Mouse (Mus musculus) brain, embryonic 14.5 days (tissue): ENCODE results near the gene Scd4.

ENCODE experiments used
- CTCF ChIP-seq: fragments of 200-500 bp; IDR thresholded peaks from 2 replicates; pipeline ENCODE4 v1.5.1; 2012; ENCODE audit warnings: inconsistent platforms, mild to moderate bottlenecking, moderate library complexity, borderline replicate concordance; ENCODE audit not compliant: insufficient read depth, insufficient read length; ENCODE audit errors: extremely low read depth
- POLR2A ChIP-seq: fragments of 200-500 bp; IDR thresholded peaks from 2 replicates; pipeline ENCODE4 v1.6.1; 2012; ENCODE audit warnings: mild to moderate bottlenecking, inconsistent platforms, borderline replicate concordance; ENCODE audit not compliant: poor library complexity, insufficient read depth, insufficient read length, severe bottlenecking; ENCODE audit errors: extremely low read depth

GRCm38 (mm10) chr19:44300520-44300919 is 32.4 kb upstream of the Scd4 start:
- TF ChIP-seq POLR2A (no peak), CTCF (no peak)
